Mouse (Mus musculus): ENCODE data around the gene Kalrn. TPM values are rescaled to one million over a fixed set of nuclear protein-coding genes. Genes with fewer than 3 reads are reported as not detected.
A peak's percentile ranks its signal among the peaks of the same experiment; 100 is the strongest.

The Kalrn gene
- polyA plus RNA-seq, 1 experiment from 2014 or later: 9.2 TPM

GRCm38 (mm10) chr16:33939133-33939531 is 634.2 kb downstream of the Kalrn start:
- Histone ChIP-seq H3K27me3 (no peaks in the 10 kb centered on the region), H3K4me2 (no peak overlapping the region), H3K4me1 (peaks cover 74% of the 10 kb centered on the region), H3K4me3 (no peak overlapping the region), H3K27ac (no peak overlapping the region), H3K9me3 (no peaks in the 10 kb centered on the region), H3K36me3 (0 out of 2 replicates have a peak, but pooled peaks cover 4% of the 10 kb centered on the region), H3K9ac (no peak overlapping the region)
- WGBS: 72% methylated on average over 2 of the region's 2 CpGs
- ATAC-seq (ENCODE audit: insufficient number of reproducible peaks, low FRiP score, low TSS enrichment, low read depth): no peak

DNA sequence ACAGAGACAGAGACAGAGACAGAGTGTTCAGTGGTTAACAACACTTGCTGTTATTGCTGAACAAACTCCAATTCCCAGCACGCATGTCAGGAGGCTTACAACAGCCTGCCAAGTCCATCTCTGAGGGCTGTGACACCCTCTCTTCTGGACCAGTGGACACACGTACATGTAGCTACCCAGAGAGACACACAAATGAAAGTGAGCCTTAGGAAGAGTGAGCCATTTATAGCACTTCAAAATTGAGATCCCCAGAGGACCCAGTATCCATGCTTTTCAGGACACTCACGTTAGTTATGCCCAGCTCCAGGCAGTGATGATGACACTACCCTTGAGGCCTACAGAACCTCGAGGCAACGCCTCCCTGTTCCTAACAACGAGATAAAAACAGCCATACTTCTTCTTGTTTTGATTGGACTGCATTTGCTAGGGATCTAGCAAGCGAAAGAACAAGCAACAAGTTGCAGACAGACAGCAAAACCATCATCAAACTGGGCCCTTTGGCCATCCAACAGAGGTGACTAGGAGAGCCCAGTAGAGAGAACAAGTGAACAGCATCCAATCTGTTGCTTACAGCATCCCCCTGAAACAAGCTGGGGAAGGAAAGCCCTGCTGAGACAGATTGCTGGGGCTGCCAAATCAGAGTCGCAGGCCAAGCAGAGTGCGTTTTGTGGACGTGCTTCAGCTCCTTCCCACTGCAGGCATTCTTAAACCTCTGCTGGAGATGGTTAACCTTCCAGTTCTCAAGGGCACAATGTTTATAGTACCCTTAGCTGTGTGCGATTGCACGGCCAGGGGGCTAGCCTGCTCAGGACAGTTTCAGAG is 634.8 kb downstream of the Kalrn start:
- H3K4me1 ChIP-seq: peaks cover 80% of the 10 kb centered on the region
- H3K27me3 ChIP-seq: no peaks in the 10 kb centered on the region
- H3K9ac ChIP-seq: no peak overlapping the region
- 65% methylated on average over 12 of the region's 12 CpGs for WGBS
- H3K27ac ChIP-seq: no peak overlapping the region
- no peak overlapping the region for H3K4me2 ChIP-seq
- no peak overlapping the region for H3K4me3 ChIP-seq
- no peak for ATAC-seq (ENCODE audit: insufficient number of reproducible peaks, low FRiP score, low TSS enrichment, low read depth)
- H3K36me3 ChIP-seq: 0 out of 2 replicates have a peak, but pooled peaks cover 4% of the 10 kb centered on the region
- H3K9me3 ChIP-seq: no peaks in the 10 kb centered on the region

- WGBS: 65% methylated on average over 8 of the region's 8 CpGs
- ATAC-seq (ENCODE audit: insufficient number of reproducible peaks, low FRiP score, low TSS enrichment, low read depth): no peak
Observed at GRCm38 (mm10) chr16:33937567-33937966, 635.8 kb downstream of the Kalrn start.

GRCm38 (mm10) chr16:33936885-33937284 is 636.4 kb downstream of the Kalrn start:
- no peak for ATAC-seq (ENCODE audit: insufficient number of reproducible peaks, low FRiP score, low TSS enrichment, low read depth)

More at GRCm38 (mm10) chr16:33937567-33937966, 635.8 kb downstream of the Kalrn start:
- Histone ChIP-seq H3K4me1 (peaks cover 83% of the 10 kb centered on the region), H3K36me3 (0 out of 2 replicates have a peak, but pooled peaks cover 4% of the 10 kb centered on the region), H3K9ac (no peak overlapping the region), H3K4me2 (no peak overlapping the region), H3K27me3 (no peaks in the 10 kb centered on the region), H3K4me3 (no peak overlapping the region), H3K27ac (peak overlapping the region; percentile 28; the same call in 1 of the 2 replicates), H3K9me3 (no peaks in the 10 kb centered on the region)

GRCm38 (mm10) chr16:33935407-33935785 is 637.9 kb downstream of the Kalrn start:
- Histone ChIP-seq H3K4me2 (no peak overlapping the region), H3K27me3 (no peaks in the 10 kb centered on the region), H3K4me3 (no peak overlapping the region), H3K9ac (no peak overlapping the region), H3K4me1 (peaks cover 71% of the 10 kb centered on the region), H3K9me3 (no peaks in the 10 kb centered on the region), H3K36me3 (no peaks in the 10 kb centered on the region), H3K27ac (no peak overlapping the region)
- ATAC-seq (ENCODE audit: insufficient number of reproducible peaks, low FRiP score, low TSS enrichment, low read depth): no peak
- 92% methylated on average over 6 of the region's 6 CpGs for whole genome bisulfite sequencing

More at GRCm38 (mm10) chr16:33936885-33937284, 636.4 kb downstream of the Kalrn start:
- Histone ChIP-seq H3K4me3 (no peak overlapping the region), H3K4me1 (peaks cover 80% of the 10 kb centered on the region), H3K36me3 (0 out of 2 replicates have a peak, but pooled peaks cover 4% of the 10 kb centered on the region), H3K27ac (peak overlapping the region; percentile 28; the same call in 1 of the 2 replicates), H3K9me3 (no peaks in the 10 kb centered on the region), H3K4me2 (no peak overlapping the region), H3K27me3 (no peaks in the 10 kb centered on the region), H3K9ac (no peak overlapping the region)
- 63% methylated on average over 4 of the region's 4 CpGs for WGBS

- Histone ChIP-seq H3K27ac (peak overlapping the region; percentile 67), H3K27me3 (no peaks in the 10 kb centered on the region), H3K9me3 (no peaks in the 10 kb centered on the region), H3K4me1 (peaks cover 66% of the 10 kb centered on the region), H3K36me3 (no peaks in the 10 kb centered on the region), H3K4me2 (no peak overlapping the region), H3K9ac (no peak overlapping the region), H3K4me3 (no peak overlapping the region)
- ATAC-seq (ENCODE audit: insufficient number of reproducible peaks, low FRiP score, low TSS enrichment, low read depth): no peak
- WGBS: 40% methylated on average over 5 of the region's 5 CpGs
Observed at GRCm38 (mm10) chr16:33934701-33935406, 638.5 kb downstream of the Kalrn start.

DNA sequence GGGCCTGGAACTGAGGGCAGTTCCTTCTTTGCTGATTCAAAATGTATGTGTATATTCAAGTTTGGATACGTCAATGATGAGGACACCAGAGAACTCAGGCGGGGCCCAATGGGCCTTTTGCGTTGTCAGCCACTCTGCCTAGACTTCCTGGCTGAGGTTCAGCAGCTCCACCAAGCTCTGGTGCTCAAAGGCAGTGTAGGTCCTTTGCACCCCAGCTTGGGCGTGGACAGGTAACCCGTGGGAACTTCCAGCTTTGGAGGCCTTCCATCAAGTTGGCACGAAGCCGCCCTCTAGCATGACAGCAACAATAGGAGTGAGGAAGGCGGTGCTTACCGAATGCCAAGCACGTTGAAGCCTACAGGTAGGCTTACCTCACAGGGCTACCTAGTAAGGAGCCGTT is 639.9 kb downstream of the Kalrn start:
- Histone ChIP-seq H3K4me2 (no peak overlapping the region), H3K27me3 (no peaks in the 10 kb centered on the region), H3K36me3 (no peaks in the 10 kb centered on the region), H3K4me3 (no peak overlapping the region), H3K27ac (peak overlapping the region; percentile 67), H3K9ac (no peak overlapping the region), H3K9me3 (no peaks in the 10 kb centered on the region), H3K4me1 (peaks cover 62% of the 10 kb centered on the region)
- ATAC-seq (ENCODE audit: insufficient number of reproducible peaks, low FRiP score, low TSS enrichment, low read depth): no peak
- WGBS: 74% methylated on average over 11 of the region's 11 CpGs

- no peak overlapping the region for H3K27ac ChIP-seq
- ATAC-seq (ENCODE audit: insufficient number of reproducible peaks, low FRiP score, low TSS enrichment, low read depth): no peak
- H3K27me3 ChIP-seq: no peaks in the 10 kb centered on the region
- no peak overlapping the region for H3K9ac ChIP-seq
- WGBS: 68% methylated on average over 5 of the region's 5 CpGs
- no peaks in the 10 kb centered on the region for H3K9me3 ChIP-seq
- H3K4me2 ChIP-seq: no peak overlapping the region
- peaks cover 49% of the 10 kb centered on the region for H3K4me1 ChIP-seq
- H3K36me3 ChIP-seq: 0 out of 2 replicates have a peak, but pooled peaks cover 4% of the 10 kb centered on the region
- no peak overlapping the region for H3K4me3 ChIP-seq
Observed at GRCm38 (mm10) chr16:33932126-33932525, 641.2 kb downstream of the Kalrn start.

DNA sequence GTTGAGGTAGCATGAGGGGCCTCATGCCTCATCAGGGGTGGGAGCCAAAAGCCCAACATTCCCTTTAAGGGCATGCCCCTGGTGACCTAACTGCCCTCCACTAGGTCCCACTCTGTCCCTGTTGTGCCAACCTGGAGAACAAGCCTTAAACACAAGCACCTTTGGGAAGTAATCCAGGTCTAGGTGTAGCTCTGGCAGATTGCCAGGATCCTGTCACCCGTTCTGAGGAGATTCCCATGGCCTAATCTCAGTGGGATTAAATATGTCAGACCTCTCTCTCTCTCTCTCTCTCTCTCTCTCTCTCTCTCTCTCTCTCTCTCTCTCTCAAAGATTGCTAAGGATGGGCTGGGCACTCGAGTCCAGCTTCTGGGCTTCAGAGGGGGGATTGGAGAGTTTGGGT is 641.6 kb downstream of the Kalrn start:
- WGBS: 44% methylated on average over 2 of the region's 2 CpGs
- H3K4me3 ChIP-seq: no peak overlapping the region
- ATAC-seq (ENCODE audit: insufficient number of reproducible peaks, low FRiP score, low TSS enrichment, low read depth): no peak
- H3K9me3 ChIP-seq: no peaks in the 10 kb centered on the region
- no peak overlapping the region for H3K4me2 ChIP-seq
- H3K36me3 ChIP-seq: 0 out of 2 replicates have a peak, but pooled peaks cover 4% of the 10 kb centered on the region
- H3K27me3 ChIP-seq: no peaks in the 10 kb centered on the region
- no peak overlapping the region for H3K27ac ChIP-seq
- H3K9ac ChIP-seq: no peak overlapping the region
- peaks cover 45% of the 10 kb centered on the region for H3K4me1 ChIP-seq

DNA sequence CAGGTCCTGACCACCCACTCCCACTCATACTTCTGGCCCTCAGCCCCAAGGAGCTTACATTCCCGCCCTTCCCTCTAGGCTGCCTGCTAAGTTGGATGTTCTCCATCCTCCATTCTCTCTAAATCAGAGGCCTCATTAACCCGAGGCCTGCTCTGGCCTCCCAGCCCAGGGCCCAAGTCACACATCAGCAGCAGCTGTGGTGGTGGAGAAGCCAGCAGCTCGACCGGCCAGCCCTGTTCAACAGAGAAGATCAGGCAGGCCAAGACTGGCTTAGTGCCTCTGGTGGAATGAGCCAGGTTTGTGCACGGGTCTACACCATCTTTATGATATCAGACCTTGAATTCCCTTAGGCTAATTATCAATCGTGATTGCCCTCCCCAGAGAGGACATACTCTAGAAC is 642.5 kb downstream of the Kalrn start:
- Histone ChIP-seq H3K9ac (no peak overlapping the region), H3K27ac (peak overlapping the region; percentile 47), H3K4me3 (no peak overlapping the region), H3K4me1 (peaks cover 42% of the 10 kb centered on the region), H3K36me3 (0 out of 2 replicates have a peak, but pooled peaks cover 4% of the 10 kb centered on the region), H3K4me2 (no peak overlapping the region), H3K27me3 (no peaks in the 10 kb centered on the region), H3K9me3 (no peaks in the 10 kb centered on the region)
- ATAC-seq (ENCODE audit: insufficient number of reproducible peaks, low FRiP score, low TSS enrichment, low read depth): no peak
- 54% methylated on average over 6 of the region's 6 CpGs for WGBS

DNA sequence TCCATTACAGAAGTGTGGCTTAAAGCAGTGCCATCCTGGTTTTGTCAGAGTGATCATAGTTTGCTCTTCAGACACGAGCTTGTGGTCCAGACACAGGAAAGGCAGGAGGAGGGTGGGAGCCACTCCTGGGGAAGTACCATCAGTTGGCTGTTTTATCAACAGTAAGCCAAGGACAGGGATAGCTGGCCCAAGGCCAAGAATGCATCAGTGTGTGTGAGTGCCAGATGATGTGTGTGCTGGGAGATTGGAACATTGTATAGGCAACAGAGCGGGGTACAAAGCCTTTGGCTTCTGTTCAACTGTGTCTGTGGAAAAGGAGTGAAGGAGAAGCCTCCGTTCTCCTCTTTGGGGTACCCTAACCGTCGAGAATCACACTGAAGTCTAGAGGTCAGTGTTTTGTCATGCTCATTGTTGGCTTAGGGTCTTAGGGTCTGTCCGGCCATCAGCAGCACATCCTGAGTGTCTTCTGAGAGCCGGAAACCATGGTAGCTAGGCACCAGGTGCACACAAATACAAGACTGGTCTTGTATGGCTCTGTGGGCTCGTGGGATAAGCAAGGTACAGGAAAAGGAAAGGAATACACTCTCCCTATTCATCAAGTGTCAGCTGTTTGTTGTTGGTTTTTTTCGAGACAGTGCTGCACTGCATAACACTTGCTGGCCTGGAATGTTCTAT is 644.4 kb downstream of the Kalrn start:
- peaks cover 30% of the 10 kb centered on the region for H3K4me1 ChIP-seq
- no peak for ATAC-seq (ENCODE audit: insufficient number of reproducible peaks, low FRiP score, low TSS enrichment, low read depth)
- no peak overlapping the region for H3K4me2 ChIP-seq
- WGBS: 65% methylated on average over 9 of the region's 9 CpGs
- 0 out of 2 replicates have a peak, but pooled peaks cover 4% of the 10 kb centered on the region for H3K36me3 ChIP-seq
- H3K9me3 ChIP-seq: no peaks in the 10 kb centered on the region
- no peak overlapping the region for H3K4me3 ChIP-seq
- 0 out of 2 replicates have a peak overlapping the region, but pooled peaks have one; percentile 4 for H3K27ac ChIP-seq
- H3K9ac ChIP-seq: no peak overlapping the region
- H3K27me3 ChIP-seq: no peaks in the 10 kb centered on the region

All from limb, embryonic 15.5 days (tissue).